Mouse (Mus musculus): Measurements from ENCODE around the gene Tbk1. TPM values are rescaled to one million over a fixed set of nuclear protein-coding genes. Genes with fewer than 3 reads are reported as not detected.
A peak's percentile ranks its signal among the peaks of the same experiment; 100 is the strongest.

Tbk1 gene
- polyA plus RNA-seq, 1 experiment from 2014 or later: 14.4 TPM

DNA sequence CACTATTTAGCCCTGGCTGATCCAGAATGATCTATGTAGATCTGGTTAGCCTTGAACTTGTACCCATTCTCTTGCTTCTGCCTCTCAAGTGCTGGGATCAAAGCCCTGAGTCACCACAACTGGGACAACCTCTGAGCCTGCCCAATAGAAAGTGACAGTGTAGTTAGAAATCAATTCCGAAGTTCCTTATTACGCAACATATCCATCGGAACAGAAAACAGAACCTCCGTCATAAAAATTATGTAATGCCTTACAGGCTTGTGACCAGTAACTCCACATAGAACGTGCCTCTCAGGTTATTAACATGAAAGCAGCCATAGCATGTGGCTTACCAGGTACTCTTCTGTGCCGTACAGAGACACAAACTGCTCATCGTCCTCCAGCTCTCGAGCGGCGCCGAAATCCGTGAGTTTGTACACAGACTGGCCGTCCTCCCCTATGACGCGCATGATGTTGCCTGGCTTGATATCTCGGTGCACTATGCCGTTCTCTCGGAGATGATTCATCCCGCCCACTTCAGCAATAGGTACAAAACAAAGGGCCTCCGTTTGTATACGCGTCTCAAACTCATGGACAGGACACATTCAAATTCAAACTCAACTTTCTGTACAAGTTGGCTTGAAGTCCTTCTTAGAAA, 15.0 kb downstream of the Tbk1 start:
- no peak for DNase-seq
- H3K4me3 ChIP-seq (ENCODE audit: low read depth, low read length): no peak overlapping the region
- no peak for ATAC-seq
- no peaks in the 10 kb centered on the region for H3K27me3 ChIP-seq (ENCODE audit: insufficient read depth, low read length)
- no peaks in the 10 kb centered on the region for H3K9me3 ChIP-seq (ENCODE audit: low read length)
- TF ChIP-seq EP300 (IDR thresholded peaks at IDR 0.05; ENCODE audit: low read depth) (no peak), CTCF (IDR thresholded peaks at IDR 0.05; ENCODE audit: low read depth) (no peak)
- 87% methylated on average over 22 of the region's 22 CpGs for WGBS (ENCODE audit: insufficient replicate concordance)
- H3K4me1 ChIP-seq (ENCODE audit: insufficient read depth): peaks cover 15% of the 10 kb centered on the region
- no peak overlapping the region for H3K27ac ChIP-seq (ENCODE audit: low read depth)
- H3K36me3 ChIP-seq (replicated peaks; ENCODE audit: insufficient read depth, low read length): peaks cover 64% of the 10 kb centered on the region
- no peak overlapping the region for H3K4me2 ChIP-seq (ENCODE audit: low read depth, low read length)
- H3K9ac ChIP-seq (replicated peaks): no peak overlapping the region

- Histone ChIP-seq H3K9me3 (ENCODE audit: low read length) (no peaks in the 10 kb centered on the region), H3K9ac (replicated peaks) (no peak overlapping the region), H3K4me2 (ENCODE audit: low read depth, low read length) (no peak overlapping the region), H3K27me3 (ENCODE audit: insufficient read depth, low read length) (no peaks in the 10 kb centered on the region), H3K36me3 (replicated peaks; ENCODE audit: insufficient read depth, low read length) (peaks cover 60% of the 10 kb centered on the region), H3K4me1 (ENCODE audit: insufficient read depth) (peaks cover 15% of the 10 kb centered on the region), H3K4me3 (ENCODE audit: low read depth, low read length) (no peak overlapping the region), H3K27ac (ENCODE audit: low read depth) (no peak overlapping the region)
- no peak for TF ChIP-seq EP300 (IDR thresholded peaks at IDR 0.05; ENCODE audit: low read depth)
- no peak for TF ChIP-seq CTCF (IDR thresholded peaks at IDR 0.05; ENCODE audit: low read depth)
- ATAC-seq (no peak), DNase-seq (no peak)
- WGBS (ENCODE audit: insufficient replicate concordance): 94% methylated on average over 3 of the region's 3 CpGs
Observed at GRCm38 (mm10) chr10:121571031-121571430, 15.6 kb downstream of the Tbk1 start.

GRCm38 (mm10) chr10:121569796-121570195, 16.8 kb downstream of the Tbk1 start:
- WGBS (ENCODE audit: insufficient replicate concordance): 69% methylated on average over 6 of the region's 6 CpGs
- DNase-seq (no peak), ATAC-seq (no peak)
- peak overlapping the region; percentile 87 for H3K27ac ChIP-seq (ENCODE audit: low read depth)
- H3K36me3 ChIP-seq (replicated peaks; ENCODE audit: insufficient read depth, low read length): peaks cover 60% of the 10 kb centered on the region
- 0 out of 2 replicates have a peak overlapping the region, but pooled peaks have one; percentile 4 for H3K4me3 ChIP-seq (ENCODE audit: low read depth, low read length)
- no peak for TF ChIP-seq EP300 (IDR thresholded peaks at IDR 0.05; ENCODE audit: low read depth)
- no peak for TF ChIP-seq CTCF (IDR thresholded peaks at IDR 0.05; ENCODE audit: low read depth)
- H3K9ac ChIP-seq (replicated peaks): 0 out of 2 replicates have a peak overlapping the region, but pooled peaks have one; percentile 26
- peaks cover 15% of the 10 kb centered on the region for H3K4me1 ChIP-seq (ENCODE audit: insufficient read depth)
- H3K9me3 ChIP-seq (ENCODE audit: low read length): no peaks in the 10 kb centered on the region
- H3K27me3 ChIP-seq (ENCODE audit: insufficient read depth, low read length): no peaks in the 10 kb centered on the region
- H3K4me2 ChIP-seq (ENCODE audit: low read depth, low read length): peak overlapping the region; percentile 55

- peak; percentile 80 for DNase-seq
- Histone ChIP-seq H3K4me2 (ENCODE audit: low read depth, low read length) (peak overlapping the region; percentile 55), H3K27me3 (ENCODE audit: insufficient read depth, low read length) (no peaks in the 10 kb centered on the region), H3K9ac (replicated peaks) (0 out of 2 replicates have a peak overlapping the region, but pooled peaks have one; percentile 26), H3K4me1 (ENCODE audit: insufficient read depth) (peaks cover 15% of the 10 kb centered on the region), H3K27ac (ENCODE audit: low read depth) (peak overlapping the region; percentile 87), H3K9me3 (ENCODE audit: low read length) (no peaks in the 10 kb centered on the region), H3K36me3 (replicated peaks; ENCODE audit: insufficient read depth, low read length) (peaks cover 64% of the 10 kb centered on the region), H3K4me3 (ENCODE audit: low read depth, low read length) (0 out of 2 replicates have a peak overlapping the region, but pooled peaks have one; percentile 10)
- TF ChIP-seq CTCF (IDR thresholded peaks at IDR 0.05; ENCODE audit: low read depth): no peak
- TF ChIP-seq EP300 (IDR thresholded peaks at IDR 0.05; ENCODE audit: low read depth): peak; percentile 99
- WGBS (ENCODE audit: insufficient replicate concordance): 40% methylated on average over 23 of the region's 23 CpGs
- peak; percentile 100 for ATAC-seq
Observed at GRCm38 (mm10) chr10:121569001-121569589, 17.5 kb downstream of the Tbk1 start.

DNA sequence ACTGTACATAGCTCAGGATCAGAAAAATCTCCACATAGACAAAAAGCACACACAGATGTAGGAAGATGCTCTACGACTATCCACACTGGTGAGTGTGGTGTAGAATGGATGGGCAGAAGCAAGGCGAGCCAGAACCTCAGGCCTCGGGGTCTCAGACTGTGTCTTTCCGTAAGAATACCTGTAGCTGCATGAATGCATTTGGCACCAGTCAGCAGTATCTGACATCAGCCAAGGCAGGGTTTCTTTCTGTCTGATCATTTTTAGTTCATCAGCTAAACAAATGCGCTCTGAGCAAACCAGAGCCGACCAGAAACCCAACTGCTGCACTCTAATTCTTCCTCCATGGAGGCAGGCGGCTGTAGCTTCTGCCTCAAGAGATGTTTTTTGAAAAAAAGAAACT, 18.1 kb downstream of the Tbk1 start:
- 82% methylated on average over 7 of the region's 7 CpGs for WGBS (ENCODE audit: insufficient replicate concordance)
- Histone ChIP-seq H3K4me1 (ENCODE audit: insufficient read depth) (peaks cover 15% of the 10 kb centered on the region), H3K4me2 (ENCODE audit: low read depth, low read length) (peak overlapping the region; percentile 55), H3K27ac (ENCODE audit: low read depth) (peak overlapping the region; percentile 87), H3K9me3 (ENCODE audit: low read length) (no peaks in the 10 kb centered on the region), H3K9ac (replicated peaks) (no peak overlapping the region), H3K4me3 (ENCODE audit: low read depth, low read length) (peak overlapping the region; percentile 10; the same call in 1 of the 2 replicates), H3K36me3 (replicated peaks; ENCODE audit: insufficient read depth, low read length) (peaks cover 69% of the 10 kb centered on the region), H3K27me3 (ENCODE audit: insufficient read depth, low read length) (no peaks in the 10 kb centered on the region)
- ATAC-seq: no peak; the same call in 1 of the 2 replicates
- TF ChIP-seq EP300 (IDR thresholded peaks at IDR 0.05; ENCODE audit: low read depth) (no peak), CTCF (IDR thresholded peaks at IDR 0.05; ENCODE audit: low read depth) (no peak)
- DNase-seq: no peak

GRCm38 (mm10) chr10:121568026-121568425, 18.6 kb downstream of the Tbk1 start:
- Histone ChIP-seq H3K4me2 (ENCODE audit: low read depth, low read length) (0 out of 2 replicates have a peak overlapping the region, but pooled peaks have one; percentile 55), H3K9ac (replicated peaks) (no peak overlapping the region), H3K4me1 (ENCODE audit: insufficient read depth) (peaks cover 15% of the 10 kb centered on the region), H3K36me3 (replicated peaks; ENCODE audit: insufficient read depth, low read length) (peaks cover 74% of the 10 kb centered on the region), H3K4me3 (ENCODE audit: low read depth, low read length) (no peak overlapping the region), H3K27ac (ENCODE audit: low read depth) (peak overlapping the region; percentile 87; the same call in 1 of the 2 replicates), H3K9me3 (ENCODE audit: low read length) (no peaks in the 10 kb centered on the region), H3K27me3 (ENCODE audit: insufficient read depth, low read length) (no peaks in the 10 kb centered on the region)
- TF ChIP-seq EP300 (IDR thresholded peaks at IDR 0.05; ENCODE audit: low read depth) (no peak), CTCF (IDR thresholded peaks at IDR 0.05; ENCODE audit: low read depth) (no peak)
- 93% methylated on average over 10 of the region's 10 CpGs for WGBS (ENCODE audit: insufficient replicate concordance)
- DNase-seq: no peak
- ATAC-seq: no peak

Measured in liver, postnatal 0 days (tissue).